Mouse (Mus musculus) C2C12 (cell line): ENCODE measurements at regions not wholly inside any gene's neighbourhood (a gene's known extent, or its start where the extent isn't known, plus 50 kb on each side); places are given as distances from the start of the nearest gene placed in this dataset.

ENCODE experiments used
- H3K27me3 ChIP-seq: one replicate; pipeline ENCODE4 v1.6.1; 2011; ENCODE audit not compliant: control insufficient read depth, insufficient read depth, insufficient read length
- H3K36me3 ChIP-seq: one replicate; pipeline ENCODE4 v1.6.1; 2011; ENCODE audit not compliant: control insufficient read depth, insufficient read depth
- H3K4me3 ChIP-seq: one replicate; pipeline ENCODE4 v1.5.1; 2011; ENCODE audit warnings: mild to moderate bottlenecking, control low read depth; ENCODE audit not compliant: poor library complexity, insufficient read depth, severe bottlenecking
- H3K79me2 ChIP-seq: one replicate; pipeline ENCODE4 v1.6.1; 2011; ENCODE audit not compliant: control insufficient read depth, insufficient read depth
- H3K79me3 ChIP-seq: one replicate; pipeline ENCODE4 v1.6.1; 2011; ENCODE audit warnings: low read depth, control low read depth
- H3ac ChIP-seq: one replicate; pipeline ENCODE3; 2011; ENCODE audit warnings: low read depth; ENCODE audit not compliant: control insufficient read depth, insufficient read length
- CEBPB ChIP-seq: IDR thresholded peaks from one replicate; pipeline ENCODE4 v1.6.1; 2011; ENCODE audit warnings: low read depth, mild to moderate bottlenecking, control low read depth, moderate library complexity
- CTCF ChIP-seq: IDR thresholded peaks from one replicate; pipeline ENCODE4 v1.5.1; 2011; ENCODE audit not compliant: control insufficient read depth, insufficient read depth, insufficient read length
- FOSL1 ChIP-seq: IDR thresholded peaks from one replicate; pipeline ENCODE4 v1.8.0; 2011; ENCODE audit warnings: mild to moderate bottlenecking, low read length; ENCODE audit not compliant: poor library complexity, insufficient read depth, severe bottlenecking
- MAX ChIP-seq: IDR thresholded peaks from one replicate; pipeline ENCODE4 v1.6.1; 2011; ENCODE audit warnings: mild to moderate bottlenecking, control low read depth
- MYOD1 ChIP-seq: IDR thresholded peaks from one replicate; pipeline ENCODE4 v1.6.1; 2011; ENCODE audit warnings: low read depth; ENCODE audit not compliant: control insufficient read depth, insufficient read length
- MYOG ChIP-seq: IDR thresholded peaks from one replicate; pipeline ENCODE4 v1.6.1; 2011; ENCODE audit not compliant: control insufficient read depth, insufficient read length; ENCODE audit errors: extremely low read depth
- USF1 ChIP-seq: IDR thresholded peaks from one replicate; pipeline ENCODE4 v1.6.1; 2011; ENCODE audit warnings: low read depth, mild to moderate bottlenecking, control low read depth, moderate library complexity

DNA sequence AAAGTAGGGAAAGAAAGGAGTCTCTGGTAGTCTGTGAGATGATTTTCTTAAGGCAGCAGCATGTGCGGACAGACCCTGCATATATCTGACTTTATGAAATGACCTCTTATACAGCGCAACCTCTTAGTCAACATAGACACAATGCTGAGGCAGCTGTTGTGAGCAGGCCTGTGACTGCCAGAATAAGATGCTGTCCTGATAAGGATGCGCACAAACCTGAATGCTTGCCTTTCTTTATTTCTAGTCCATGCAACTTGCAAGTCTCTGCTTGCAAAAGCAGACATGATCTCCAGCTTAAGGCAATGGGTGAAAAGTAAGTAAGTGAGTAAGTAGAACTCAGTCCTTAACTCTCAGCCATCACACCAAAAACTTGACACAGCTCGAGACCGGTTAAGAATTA is 92.0 kb upstream of the Cblb start:
- TF ChIP-seq USF1, result no peak
- TF ChIP-seq MYOD1, result no peak
- TF ChIP-seq CEBPB, result no peak
- TF ChIP-seq CTCF, result no peak
- TF ChIP-seq MYOG, result no peak
- no peak for TF ChIP-seq MAX
- no peak for TF ChIP-seq FOSL1
- Histone ChIP-seq H3K4me3 (no peak overlapping the region), H3ac (no peak overlapping the region), H3K79me2 (no peaks in the 10 kb centered on the region), H3K27me3 (no peaks in the 10 kb centered on the region), H3K36me3 (no peaks in the 10 kb centered on the region), H3K79me3 (no peaks in the 10 kb centered on the region)

GRCm38 (mm10) chr16:51940574-51940973 is 90.5 kb upstream of the Cblb start:
- Histone ChIP-seq H3K79me2 (no peaks in the 10 kb centered on the region), H3K4me3 (no peak overlapping the region), H3K36me3 (no peaks in the 10 kb centered on the region), H3K27me3 (no peaks in the 10 kb centered on the region), H3K79me3 (no peaks in the 10 kb centered on the region), H3ac (no peak overlapping the region)
- TF ChIP-seq FOSL1 (no peak), CTCF (no peak), CEBPB (no peak), MYOG (no peak), USF1 (no peak), MAX (no peak), MYOD1 (no peak)

DNA sequence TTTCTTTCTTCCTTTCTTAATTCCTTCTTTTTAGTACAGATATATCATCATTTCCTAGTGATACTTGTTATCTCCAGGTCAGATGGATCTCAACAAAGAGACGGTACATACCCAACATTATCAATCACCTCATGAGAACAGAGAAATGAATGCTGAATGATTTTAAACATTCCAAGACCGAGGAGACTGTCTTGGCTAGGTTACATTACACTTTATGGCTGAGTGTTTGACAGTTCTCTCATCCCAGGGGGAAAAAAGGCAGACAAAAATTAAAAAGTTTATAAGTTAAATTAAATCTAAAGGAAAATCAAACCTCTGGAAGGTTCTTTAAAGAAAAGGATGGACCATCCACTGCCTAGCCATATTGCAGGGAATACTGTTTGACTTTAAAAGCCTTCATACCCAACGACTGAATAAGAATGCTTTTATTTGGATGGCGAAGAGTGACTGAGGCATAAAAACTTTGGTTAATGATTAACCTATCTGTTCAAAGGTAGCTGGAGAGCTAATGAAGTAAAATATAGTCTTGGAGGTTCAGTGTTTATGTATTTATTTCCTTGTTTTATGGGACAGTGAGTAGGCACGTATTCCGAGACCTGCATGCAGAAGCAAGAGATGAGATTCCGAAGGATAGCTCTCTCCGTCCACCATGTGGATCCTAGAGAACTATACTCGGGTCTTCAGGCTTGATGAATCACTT is 88.4 kb upstream of the Cblb start:
- Histone ChIP-seq H3K79me3 (no peaks in the 10 kb centered on the region), H3ac (no peak overlapping the region), H3K27me3 (no peaks in the 10 kb centered on the region), H3K4me3 (no peak overlapping the region), H3K79me2 (no peaks in the 10 kb centered on the region), H3K36me3 (no peaks in the 10 kb centered on the region)
- no peak for TF ChIP-seq USF1
- TF ChIP-seq MAX, result no peak
- no peak for TF ChIP-seq CTCF
- TF ChIP-seq FOSL1, result no peak
- no peak for TF ChIP-seq MYOG
- no peak for TF ChIP-seq CEBPB
- no peak for TF ChIP-seq MYOD1

DNA sequence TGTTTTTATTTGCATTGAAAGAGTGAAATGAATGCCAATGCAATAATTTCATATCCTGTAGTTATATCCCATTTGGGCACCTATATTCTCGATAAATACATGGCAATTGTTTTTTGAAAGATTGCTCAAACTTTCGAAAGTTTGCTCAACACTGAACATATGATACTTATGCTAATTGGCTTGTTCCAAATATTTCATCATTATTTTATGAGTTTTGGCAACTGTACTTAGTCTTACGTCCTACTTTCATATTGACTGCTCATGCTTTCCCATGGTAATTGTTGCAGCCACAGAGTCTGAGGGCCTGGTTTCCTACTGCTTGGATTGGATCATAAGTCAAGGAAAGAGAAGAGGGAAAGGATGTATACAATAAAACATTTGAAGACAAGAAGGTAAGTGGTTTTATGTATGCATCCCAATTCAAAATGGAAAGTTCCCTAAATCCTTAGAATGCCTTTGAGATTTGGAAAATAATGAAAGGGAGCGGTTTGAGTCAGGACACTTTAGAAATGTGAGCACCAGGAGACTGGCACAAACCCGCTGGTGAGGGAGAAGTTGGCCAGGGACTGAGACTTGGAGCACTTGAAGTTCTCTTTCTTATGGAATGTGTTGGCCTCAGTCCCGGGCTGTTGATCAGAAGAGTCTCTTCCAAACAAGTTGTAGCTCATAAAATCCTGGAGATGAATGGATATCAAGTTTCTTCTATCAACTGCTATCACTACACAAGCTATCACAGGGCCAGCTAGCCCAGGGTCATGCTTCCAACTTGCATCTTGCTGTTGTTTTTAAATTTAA is 63.8 kb upstream of the Cblb start:
- no peaks in the 10 kb centered on the region for H3K79me3 ChIP-seq
- no peak for TF ChIP-seq CTCF
- no peak for TF ChIP-seq MAX
- TF ChIP-seq MYOG, result no peak
- no peak for TF ChIP-seq FOSL1
- TF ChIP-seq CEBPB, result no peak
- no peak for TF ChIP-seq MYOD1
- TF ChIP-seq USF1, result no peak
- H3K27me3 ChIP-seq, result no peaks in the 10 kb centered on the region
- H3K36me3 ChIP-seq, result no peaks in the 10 kb centered on the region
- H3K4me3 ChIP-seq, result no peak overlapping the region
- H3K79me2 ChIP-seq, result no peaks in the 10 kb centered on the region
- no peak overlapping the region for H3ac ChIP-seq
